Comparison of ENCODE assay signal across 13 mouse cellular contexts in the genomic region with DNA sequence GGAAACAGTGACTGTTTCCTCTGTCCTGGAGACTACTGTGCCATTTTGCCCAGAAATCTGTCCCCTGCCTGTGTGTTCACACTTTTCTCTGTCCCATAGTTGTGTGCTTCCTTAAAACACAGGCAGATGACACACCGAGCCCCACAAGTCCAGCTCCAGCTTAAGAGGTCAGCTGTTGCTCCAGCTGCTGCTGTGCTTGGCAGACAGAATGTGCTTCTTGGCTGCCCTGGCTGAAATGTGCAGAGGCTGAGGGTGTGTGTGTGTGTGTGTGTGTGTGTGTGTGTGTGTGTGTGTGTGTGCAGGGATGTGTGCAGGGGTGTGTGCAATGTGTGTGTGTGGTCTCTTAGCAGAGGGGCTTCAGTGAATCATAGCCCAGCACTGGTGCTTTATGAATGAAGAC.
DNase-seq lines count a peak whose midpoint lies in the region; TF ChIP-seq lines count a peak whose summit lies in the region.
"Had no signal": no experiment of that assay in that cellular context is flagged by ENCODE, and none has a peak within 500 bp of the region (broad histone marks: within the 10 kb centered on the region; RNA-seq: fewer than 3 reads in every experiment).

No protein-coding gene starts in this region.

- no peak overlapping the region for H3K4me3 ChIP-seq in thymus, adult 2 months (ENCODE audit: control insufficient read depth, insufficient read depth, low read length)
- H3K4me3 ChIP-seq: hindbrain, embryonic 13.5 days; limb, embryonic 13.5 days; midbrain, embryonic 12.5 days had no signal

- no peaks in the 10 kb centered on the region for H3K4me1 ChIP-seq in thymus, adult 2 months (replicated peaks; ENCODE audit: control insufficient read depth, insufficient read depth, low read length)
- H3K4me1 ChIP-seq: hindbrain, embryonic 13.5 days; limb, embryonic 13.5 days; midbrain, embryonic 12.5 days had no signal

- no peaks in the 10 kb centered on the region for H3K27me3 ChIP-seq in thymus, adult 2 months (ENCODE audit: control insufficient read depth, insufficient read depth, low read length)
- H3K27me3 ChIP-seq: CH12.LX; hindbrain, embryonic 13.5 days; limb, embryonic 13.5 days; midbrain, embryonic 12.5 days had no signal

- no peaks in the 10 kb centered on the region for H3K36me3 ChIP-seq in thymus, adult 2 months (ENCODE audit: control insufficient read depth, insufficient read depth, low read length)
- H3K36me3 ChIP-seq: hindbrain, embryonic 13.5 days; limb, embryonic 13.5 days; midbrain, embryonic 12.5 days had no signal

- intact Hi-C loops in left cerebral cortex, postnatal 4 days (cut with DNase I) = no loop called here
- intact Hi-C loops in gastrocnemius, postnatal 14 days (cut with DNase I; ENCODE audit: low total_unique reads) = no loop called here
- intact Hi-C loops in heart, postnatal 25 days (cut with DNase I) = no loop called here

- 92% methylated on average over 1 of the region's 1 CpGs for WGBS in thymus, adult 2 months

- no peak for TF ChIP-seq CTCF in thymus, adult 2 months (IDR thresholded peaks at IDR 0.05; ENCODE audit: borderline replicate concordance, control insufficient read depth, extremely low read depth, insufficient read depth, low read length, poor library complexity)

- no peak for TF ChIP-seq POLR2A in thymus, adult 2 months (IDR thresholded peaks at IDR 0.05; ENCODE audit: control insufficient read depth, extremely low read depth, insufficient read depth, low read length, poor library complexity)

- H3K27ac ChIP-seq in thymus, adult 2 months (ENCODE audit: control insufficient read depth, insufficient read depth, low read length) = no peak overlapping the region
- H3K27ac ChIP-seq: hindbrain, embryonic 13.5 days; limb, embryonic 13.5 days; midbrain, embryonic 12.5 days had no signal

- DNase-seq in left cerebral cortex, postnatal 4 days = peak; percentile 10
- no peak for DNase-seq in left cerebral cortex, adult 9 months (ENCODE audit: low spot score in 2 of 2)
- peak; percentile 81 for DNase-seq in gastrocnemius, postnatal 14 days
- DNase-seq in heart, postnatal 25 days (ENCODE audit: low spot score) = peak; percentile 55
- peak; percentile 82 for DNase-seq in skeletal muscle tissue, adult 2 months (ENCODE audit: low read depth, low spot score)
- no peak for DNase-seq in thymus, adult 2 months
- DNase-seq in right cerebral cortex, postnatal 10 days (ENCODE audit: low spot score in 2 of 2) = no peak
- no peak for DNase-seq in neural tube, embryonic 10.5 days (ENCODE audit: extremely low spot score, low spot score)
- DNase-seq: forebrain, postnatal 0 days had no signal

Comparison
In these comparisons a context has a peak if more than half of its experiments do, and no peak if none do; other contexts are left out.
1. DNase-seq: peak in left cerebral cortex, postnatal 4 days (single experiment), gastrocnemius, postnatal 14 days (single experiment), heart, postnatal 25 days (single experiment) and skeletal muscle tissue, adult 2 months (single experiment); none in left cerebral cortex, adult 9 months (0 of 2), thymus, adult 2 months (single experiment), right cerebral cortex, postnatal 10 days (0 of 2) and neural tube, embryonic 10.5 days (single experiment).